Mouse (Mus musculus): Measurements from ENCODE around the gene Fktn. TPM values are rescaled to one million over a fixed set of nuclear protein-coding genes. Genes with fewer than 3 reads are reported as not detected.

Gene Fktn
- polyA plus RNA-seq, 1 experiment from 2014 or later: 25.8 TPM

DNA sequence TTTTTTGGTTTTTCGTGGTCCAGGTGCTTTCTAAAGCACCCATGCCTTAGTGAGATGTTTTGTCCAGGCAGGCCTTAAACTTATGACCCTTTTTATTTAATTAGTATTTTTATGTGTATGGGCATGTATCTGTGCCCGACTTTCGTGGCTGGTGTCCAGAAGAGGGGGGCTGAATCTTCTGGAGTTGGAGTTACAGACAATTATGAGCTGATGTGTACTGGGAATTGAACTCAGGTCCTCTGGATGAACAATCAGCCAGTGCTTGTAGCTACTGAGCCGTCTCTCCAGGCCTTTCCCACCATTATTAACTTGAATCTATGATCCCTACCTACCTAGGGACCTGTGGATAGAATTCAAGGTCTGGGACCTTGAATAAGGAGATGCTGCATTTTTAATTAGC lies 67.6 kb downstream of the Fktn start:
- ATAC-seq (ENCODE audit: low FRiP score): no peak
- Histone ChIP-seq H3K9ac (replicated peaks) (no peak overlapping the region), H3K27ac (replicated peaks) (no peak overlapping the region), H3K36me3 (no peaks in the 10 kb centered on the region), H3K27me3 (replicated peaks) (peaks cover 11% of the 10 kb centered on the region), H3K4me2 (no peak overlapping the region), H3K9me3 (replicated peaks) (no peaks in the 10 kb centered on the region), H3K4me1 (peaks cover 14% of the 10 kb centered on the region), H3K4me3 (replicated peaks) (no peak overlapping the region)
- WGBS: 62% methylated on average over 4 of the region's 4 CpGs

DNA sequence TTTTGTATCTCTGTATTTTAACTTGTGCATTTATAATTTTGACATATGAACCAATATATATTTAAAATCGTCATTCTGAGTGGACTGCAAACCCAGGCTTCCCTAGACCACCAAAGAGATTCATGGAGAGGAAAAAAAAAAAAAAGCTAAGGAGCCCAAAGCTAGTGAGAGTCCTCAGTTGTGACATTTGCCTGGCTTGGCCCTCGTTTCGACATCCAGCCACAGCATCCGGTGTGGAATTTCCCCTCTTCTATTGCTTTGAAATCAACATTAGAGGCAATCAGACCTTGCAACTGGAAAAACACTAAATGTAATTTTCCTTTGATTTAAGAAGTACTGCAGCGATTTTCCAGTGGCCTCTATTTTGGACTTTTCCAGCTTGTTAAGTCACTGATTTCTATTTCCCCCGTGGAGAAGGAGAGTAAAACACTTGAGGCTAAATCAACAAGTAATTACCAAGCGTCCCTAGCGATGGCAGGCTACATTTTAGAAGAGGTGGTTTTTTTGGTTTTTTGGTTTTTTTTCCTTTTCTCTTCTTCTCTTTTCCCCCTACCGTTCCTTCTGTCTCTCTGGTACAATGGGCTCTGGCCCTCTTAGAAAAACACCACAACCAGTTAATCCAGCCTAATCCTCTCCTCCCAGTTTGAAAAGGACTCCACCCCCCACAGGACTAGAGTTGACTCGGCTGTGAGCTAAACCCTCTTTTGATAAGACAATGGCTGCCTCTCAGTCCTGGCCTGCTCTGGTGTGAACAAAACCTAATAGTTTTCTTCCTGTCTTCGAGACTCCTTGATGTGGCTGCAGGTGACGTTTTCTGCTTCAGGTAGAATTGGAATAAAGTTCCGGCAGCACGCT lies 68.6 kb downstream of the Fktn start:
- H3K9ac ChIP-seq (replicated peaks): no peak overlapping the region
- H3K9me3 ChIP-seq (replicated peaks): no peaks in the 10 kb centered on the region
- H3K4me3 ChIP-seq (replicated peaks): no peak overlapping the region
- H3K27me3 ChIP-seq (replicated peaks): peaks cover 11% of the 10 kb centered on the region
- WGBS: 38% methylated on average over 14 of the region's 14 CpGs
- ATAC-seq (ENCODE audit: low FRiP score): no peak
- H3K27ac ChIP-seq (replicated peaks): no peak overlapping the region
- H3K4me2 ChIP-seq: no peak overlapping the region
- no peaks in the 10 kb centered on the region for H3K36me3 ChIP-seq
- peaks cover 14% of the 10 kb centered on the region for H3K4me1 ChIP-seq

DNA sequence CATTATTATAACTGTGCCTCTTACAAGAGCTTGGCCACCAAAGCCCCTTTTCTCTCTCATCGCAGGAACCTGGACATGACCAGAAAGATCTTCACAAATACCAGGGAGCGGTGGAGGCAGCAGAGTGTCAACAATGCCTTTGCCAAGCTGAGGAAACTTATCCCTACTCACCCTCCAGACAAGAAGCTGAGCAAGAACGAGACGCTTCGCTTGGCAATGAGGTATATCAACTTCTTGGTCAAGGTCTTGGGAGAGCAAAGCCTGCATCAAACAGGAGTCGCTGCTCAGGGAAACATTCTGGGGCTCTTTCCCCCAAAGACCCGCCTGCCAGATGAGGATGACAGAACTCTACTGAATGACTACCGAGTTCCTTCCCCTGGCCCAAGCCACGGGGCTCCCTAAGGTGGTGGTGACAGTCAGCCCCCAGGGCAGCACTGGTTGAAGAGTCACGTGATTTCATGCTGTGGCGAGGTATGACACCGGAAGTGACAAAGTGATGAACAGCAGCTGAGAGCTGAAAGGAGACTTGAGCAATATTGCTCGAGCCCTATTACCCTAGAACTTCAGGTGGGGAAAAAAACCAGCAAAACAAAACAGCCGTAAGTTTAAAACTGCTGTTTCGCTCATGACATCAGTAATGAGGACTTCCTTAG lies 72.1 kb downstream of the Fktn start:
- Histone ChIP-seq H3K4me3 (replicated peaks) (no peak overlapping the region), H3K4me1 (no peaks in the 10 kb centered on the region), H3K27ac (replicated peaks) (no peak overlapping the region), H3K36me3 (no peaks in the 10 kb centered on the region), H3K9me3 (replicated peaks) (no peaks in the 10 kb centered on the region), H3K27me3 (replicated peaks) (no peaks in the 10 kb centered on the region), H3K9ac (replicated peaks) (no peak overlapping the region), H3K4me2 (no peak overlapping the region)
- 91% methylated on average over 15 of the region's 15 CpGs for WGBS
- no peak for ATAC-seq (ENCODE audit: low FRiP score)

DNA sequence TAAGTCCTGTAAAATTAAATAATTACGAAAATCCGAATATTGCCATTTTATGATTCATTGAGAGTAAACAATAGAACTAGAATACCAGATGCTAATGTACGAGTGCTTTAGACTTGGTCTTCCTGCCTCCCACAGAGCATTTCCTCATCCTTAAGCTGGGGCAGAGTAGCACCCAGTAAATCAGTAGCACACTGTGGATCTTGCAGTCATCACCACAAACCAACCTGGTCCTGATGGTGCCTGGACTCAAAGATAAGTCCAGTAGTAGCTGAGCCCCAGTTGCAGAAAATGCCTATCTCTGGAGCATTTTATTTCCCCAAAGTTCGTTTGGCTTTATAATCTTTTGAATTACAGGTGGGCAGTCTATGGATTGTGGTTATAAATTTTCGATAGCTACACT lies 73.1 kb downstream of the Fktn start:
- no peak overlapping the region for H3K27ac ChIP-seq (replicated peaks)
- H3K4me2 ChIP-seq: no peak overlapping the region
- H3K36me3 ChIP-seq: no peaks in the 10 kb centered on the region
- no peaks in the 10 kb centered on the region for H3K27me3 ChIP-seq (replicated peaks)
- no peaks in the 10 kb centered on the region for H3K4me1 ChIP-seq
- no peak for ATAC-seq (ENCODE audit: low FRiP score)
- H3K9ac ChIP-seq (replicated peaks): no peak overlapping the region
- no peaks in the 10 kb centered on the region for H3K9me3 ChIP-seq (replicated peaks)
- H3K4me3 ChIP-seq (replicated peaks): no peak overlapping the region
- WGBS: 78% methylated on average over 5 of the region's 5 CpGs

DNA sequence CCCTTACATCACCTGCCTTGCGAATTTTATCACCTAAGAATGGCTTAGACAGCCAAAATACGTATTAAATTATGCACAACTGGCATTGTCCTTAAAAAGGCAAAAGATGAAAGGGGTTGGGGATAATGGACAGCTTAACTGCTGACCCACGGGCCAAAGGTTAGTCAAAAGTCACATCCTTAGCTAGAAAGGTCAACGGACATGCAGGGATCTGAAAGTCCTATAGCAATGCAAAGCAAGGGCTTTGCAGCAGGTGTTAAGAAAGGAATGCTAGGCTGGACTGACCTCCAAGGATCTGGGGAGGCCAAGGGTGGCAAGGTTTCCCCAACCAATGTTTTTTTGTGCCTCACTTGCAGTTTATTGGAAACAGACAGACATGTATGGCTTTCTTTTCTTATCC lies 75.5 kb downstream of the Fktn start:
- WGBS: 14% methylated on average over 4 of the region's 4 CpGs
- H3K27ac ChIP-seq (replicated peaks): no peak overlapping the region
- no peaks in the 10 kb centered on the region for H3K9me3 ChIP-seq (replicated peaks)
- no peaks in the 10 kb centered on the region for H3K36me3 ChIP-seq
- H3K27me3 ChIP-seq (replicated peaks): no peaks in the 10 kb centered on the region
- no peak overlapping the region for H3K9ac ChIP-seq (replicated peaks)
- H3K4me3 ChIP-seq (replicated peaks): no peak overlapping the region
- no peaks in the 10 kb centered on the region for H3K4me1 ChIP-seq
- no peak for ATAC-seq (ENCODE audit: low FRiP score)
- H3K4me2 ChIP-seq: no peak overlapping the region

DNA sequence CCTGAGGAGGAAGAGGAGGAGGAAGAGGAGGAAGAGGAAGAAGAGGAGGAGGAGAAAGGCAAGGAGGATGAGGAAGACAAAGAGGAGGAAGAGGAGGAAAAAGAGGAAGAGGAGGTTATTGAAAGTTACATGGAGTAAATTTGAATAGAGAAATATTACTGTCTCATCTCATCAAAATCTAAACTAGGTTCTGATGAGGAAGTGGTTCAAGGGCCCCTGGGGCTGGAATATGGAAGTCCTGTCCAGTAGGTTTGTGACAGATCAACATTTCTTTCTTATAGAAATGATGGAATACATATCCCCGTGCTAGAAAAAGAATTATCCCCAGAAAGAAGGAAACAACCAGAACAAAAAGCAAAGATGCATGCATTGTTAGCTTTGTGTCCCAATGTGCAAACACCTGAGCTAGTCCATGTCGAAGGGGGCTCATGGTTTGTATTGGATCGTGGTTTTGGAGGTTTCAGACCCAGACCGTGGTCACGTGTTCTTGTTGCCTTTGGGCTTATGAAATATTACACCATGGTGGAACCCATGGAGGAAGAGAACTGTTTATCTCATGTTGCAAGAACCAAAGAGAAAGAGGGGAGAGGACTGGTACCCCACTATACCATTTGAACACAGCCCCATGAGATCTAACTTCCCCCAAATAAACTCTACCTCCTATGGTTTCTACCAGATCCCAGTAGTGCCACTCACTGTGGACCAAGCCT lies 80.6 kb downstream of the Fktn start:
- WGBS: 94% methylated on average over 5 of the region's 5 CpGs
- Histone ChIP-seq H3K27ac (replicated peaks) (no peak overlapping the region), H3K4me2 (no peak overlapping the region), H3K4me3 (replicated peaks) (no peak overlapping the region), H3K9ac (replicated peaks) (no peak overlapping the region), H3K27me3 (replicated peaks) (no peaks in the 10 kb centered on the region), H3K36me3 (no peaks in the 10 kb centered on the region), H3K9me3 (replicated peaks) (no peaks in the 10 kb centered on the region), H3K4me1 (peaks cover 7% of the 10 kb centered on the region; the same call in 1 of the 2 replicates)
- ATAC-seq (ENCODE audit: low FRiP score): no peak

DNA sequence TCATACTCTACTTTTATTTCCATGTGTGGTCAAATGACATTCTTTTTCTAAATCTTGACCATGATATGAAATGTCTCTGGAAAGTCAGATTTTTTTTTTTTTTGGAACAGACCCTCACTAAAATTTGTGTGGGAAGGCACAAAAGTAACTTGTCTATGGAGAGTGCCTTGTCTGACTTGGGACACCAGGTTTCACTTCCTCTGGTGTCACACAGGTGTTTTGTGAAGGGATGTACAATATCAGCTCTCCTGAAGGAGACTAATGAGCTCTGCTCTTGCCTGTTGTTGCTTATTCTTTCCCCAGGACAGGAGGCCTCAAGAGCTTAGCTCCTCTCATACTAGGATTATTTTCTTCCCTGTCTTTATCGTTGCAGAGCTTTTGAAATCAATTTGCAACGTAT lies 81.3 kb downstream of the Fktn start:
- Histone ChIP-seq H3K4me1 (peaks cover 10% of the 10 kb centered on the region; the same call in 1 of the 2 replicates), H3K9me3 (replicated peaks) (no peaks in the 10 kb centered on the region), H3K27me3 (replicated peaks) (no peaks in the 10 kb centered on the region), H3K9ac (replicated peaks) (no peak overlapping the region), H3K36me3 (no peaks in the 10 kb centered on the region), H3K27ac (replicated peaks) (no peak overlapping the region), H3K4me2 (no peak overlapping the region), H3K4me3 (replicated peaks) (no peak overlapping the region)
- WGBS: 58% methylated on average over 2 of the region's 2 CpGs
- no peak for ATAC-seq (ENCODE audit: low FRiP score)

DNA sequence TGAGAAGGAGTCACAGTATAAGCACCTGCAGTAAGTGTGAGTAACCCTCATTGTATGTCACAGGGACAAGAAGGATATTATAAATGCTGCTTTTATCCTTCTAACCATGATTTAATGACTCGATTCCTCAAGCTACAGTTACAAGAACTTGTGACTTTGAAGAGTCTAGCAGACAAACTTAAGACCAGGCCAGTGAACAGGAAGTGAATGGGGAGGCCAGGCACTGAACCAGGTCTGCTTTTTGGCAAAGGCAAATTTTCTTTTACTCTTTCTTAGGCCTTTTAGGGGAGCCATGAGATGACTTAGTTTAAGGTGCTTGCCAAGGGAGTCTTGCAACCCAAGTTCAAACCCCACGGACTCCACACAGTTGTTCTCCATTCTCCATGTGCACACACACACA lies 81.9 kb downstream of the Fktn start:
- no peak for ATAC-seq (ENCODE audit: low FRiP score)
- no peaks in the 10 kb centered on the region for H3K9me3 ChIP-seq (replicated peaks)
- no peak overlapping the region for H3K27ac ChIP-seq (replicated peaks)
- H3K4me2 ChIP-seq: no peak overlapping the region
- H3K27me3 ChIP-seq (replicated peaks): no peaks in the 10 kb centered on the region
- WGBS: 93% methylated on average over 2 of the region's 2 CpGs
- peaks cover 10% of the 10 kb centered on the region; the same call in 1 of the 2 replicates for H3K4me1 ChIP-seq
- H3K4me3 ChIP-seq (replicated peaks): no peak overlapping the region
- no peaks in the 10 kb centered on the region for H3K36me3 ChIP-seq
- H3K9ac ChIP-seq (replicated peaks): no peak overlapping the region

DNA sequence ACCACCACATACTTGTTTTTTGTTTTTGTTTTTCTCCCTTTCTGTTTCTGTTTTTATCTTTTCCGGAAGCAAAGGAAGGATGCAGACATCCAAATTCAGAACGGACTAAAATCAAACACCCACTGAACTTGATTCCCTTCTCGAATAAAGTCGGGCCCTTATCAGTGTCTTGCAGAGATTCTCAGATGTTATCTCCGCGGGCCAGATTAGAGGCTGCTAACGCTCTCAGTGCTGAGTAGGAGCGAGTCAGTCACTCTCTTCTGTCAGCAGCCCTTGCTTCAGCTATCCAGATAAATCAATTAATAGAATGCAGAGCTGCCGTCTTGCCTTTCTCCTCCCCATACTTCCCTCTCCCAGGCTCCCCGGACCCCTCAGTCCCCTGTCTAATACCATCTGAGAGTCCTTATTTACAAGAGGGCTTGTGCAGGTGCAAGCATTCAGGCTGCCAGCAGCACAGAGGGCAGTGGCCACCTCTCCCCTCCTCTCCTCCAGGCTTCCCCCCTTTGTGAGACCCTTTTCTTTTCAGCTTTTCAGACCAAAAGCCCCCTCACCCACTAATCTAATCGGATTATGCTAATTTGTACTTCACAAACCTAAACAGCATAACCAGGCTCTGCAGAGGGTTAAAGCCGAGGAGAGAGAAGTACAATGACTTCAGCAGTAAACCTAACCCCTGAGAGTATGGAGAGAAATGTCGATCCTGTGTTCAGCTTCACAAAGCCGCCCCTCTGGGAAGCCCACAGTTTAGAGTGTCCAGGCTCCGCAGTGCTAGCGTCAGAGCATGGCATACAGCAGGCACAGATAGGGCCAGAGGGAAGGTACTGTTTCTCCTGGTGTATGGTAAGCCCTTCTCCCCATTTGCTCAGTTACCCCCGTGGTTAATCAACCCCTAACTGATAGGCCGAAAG lies 83.3 kb downstream of the Fktn start:
- Histone ChIP-seq H3K9me3 (replicated peaks) (no peaks in the 10 kb centered on the region), H3K27me3 (replicated peaks) (no peaks in the 10 kb centered on the region), H3K27ac (replicated peaks) (no peak overlapping the region), H3K36me3 (no peaks in the 10 kb centered on the region), H3K4me3 (replicated peaks) (no peak overlapping the region), H3K4me1 (peaks cover 10% of the 10 kb centered on the region; the same call in 1 of the 2 replicates), H3K9ac (replicated peaks) (no peak overlapping the region), H3K4me2 (no peak overlapping the region)
- no peak for ATAC-seq (ENCODE audit: low FRiP score)
- 24% methylated on average over 18 of the region's 18 CpGs for WGBS

DNA sequence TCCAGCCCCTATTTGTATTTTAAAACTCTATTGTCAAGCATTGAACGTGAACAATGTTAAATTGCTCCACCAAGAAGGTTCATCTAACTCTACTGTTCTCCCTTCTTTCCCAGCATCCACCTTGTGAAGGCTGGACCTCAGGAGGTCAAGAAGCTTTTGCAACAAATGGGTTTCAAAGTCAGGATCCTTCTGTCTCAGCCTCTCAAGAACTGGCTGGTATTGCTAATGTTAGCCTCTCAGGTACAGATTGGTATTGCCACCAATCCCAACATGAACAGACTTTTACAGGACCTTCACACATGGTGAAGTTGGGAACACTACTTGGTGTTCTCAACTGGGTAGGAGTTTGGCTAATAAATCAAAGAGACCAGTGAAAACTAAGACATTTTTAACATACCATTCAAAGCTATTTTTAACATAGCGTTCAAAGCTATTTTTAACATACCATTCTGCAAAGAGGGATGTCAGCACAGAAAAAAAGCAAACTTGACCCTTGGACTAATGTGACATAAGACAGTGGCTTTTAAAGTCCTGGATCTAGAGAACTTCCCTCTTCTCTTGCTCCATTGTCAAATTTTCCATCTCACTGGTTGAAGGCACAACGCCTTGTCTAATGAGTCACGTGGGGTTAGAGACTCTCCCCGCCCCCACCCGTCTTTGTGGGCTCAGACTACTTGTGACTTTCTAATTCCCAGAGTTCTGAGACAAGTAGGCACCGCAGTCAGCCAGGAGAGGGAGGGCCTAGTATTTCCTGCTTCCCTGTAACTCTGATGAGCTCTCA lies 85.3 kb downstream of the Fktn start:
- no peak overlapping the region for H3K4me3 ChIP-seq (replicated peaks)
- H3K9ac ChIP-seq (replicated peaks): no peak overlapping the region
- H3K27me3 ChIP-seq (replicated peaks): no peaks in the 10 kb centered on the region
- H3K27ac ChIP-seq (replicated peaks): no peak overlapping the region
- no peaks in the 10 kb centered on the region for H3K9me3 ChIP-seq (replicated peaks)
- H3K4me2 ChIP-seq: no peak overlapping the region
- H3K36me3 ChIP-seq: no peaks in the 10 kb centered on the region
- H3K4me1 ChIP-seq: peaks cover 10% of the 10 kb centered on the region; the same call in 1 of the 2 replicates
- 70% methylated on average over 7 of the region's 7 CpGs for WGBS
- ATAC-seq (ENCODE audit: low FRiP score): no peak
